Mouse (Mus musculus) cerebellum, adult 9-11 months (tissue): ENCODE data around the gene Ptger3.

Experiments used
- DNase-seq: peaks from one replicate; pipeline ENCODE4 v3.0.0; 2022

The Ptger3 gene

GRCm38 (mm10) chr3:157582626-157583405 is 16.1 kb downstream of the Ptger3 start:
- DNase-seq = no peak

DNA sequence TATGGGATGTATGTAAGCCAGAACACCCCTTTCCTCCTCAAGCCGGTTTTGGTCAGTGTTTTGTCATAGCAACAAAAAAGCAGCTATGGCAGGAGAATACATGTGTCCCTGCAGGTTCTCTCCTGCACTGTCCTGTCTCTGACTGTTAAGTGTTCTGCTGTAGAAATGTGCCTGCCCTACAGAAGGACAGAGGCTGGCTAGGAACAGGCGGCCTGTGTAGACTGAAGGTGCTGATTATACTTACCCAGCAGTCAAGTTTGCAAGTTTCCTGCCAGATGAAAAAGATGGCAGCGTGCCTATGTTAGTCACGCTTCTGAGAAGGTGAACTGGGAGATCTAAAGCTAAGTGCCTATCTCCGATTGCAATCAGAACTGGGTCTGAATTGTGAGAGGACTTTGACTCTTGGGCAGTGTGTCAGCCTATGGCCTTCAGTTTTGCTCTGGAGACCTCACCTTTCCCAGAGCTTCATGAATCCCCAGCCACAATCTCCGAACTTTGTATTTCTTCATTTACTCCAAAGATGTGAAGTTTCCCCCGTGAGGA is 31.2 kb downstream of the Ptger3 start:
- no peak for DNase-seq

DNA sequence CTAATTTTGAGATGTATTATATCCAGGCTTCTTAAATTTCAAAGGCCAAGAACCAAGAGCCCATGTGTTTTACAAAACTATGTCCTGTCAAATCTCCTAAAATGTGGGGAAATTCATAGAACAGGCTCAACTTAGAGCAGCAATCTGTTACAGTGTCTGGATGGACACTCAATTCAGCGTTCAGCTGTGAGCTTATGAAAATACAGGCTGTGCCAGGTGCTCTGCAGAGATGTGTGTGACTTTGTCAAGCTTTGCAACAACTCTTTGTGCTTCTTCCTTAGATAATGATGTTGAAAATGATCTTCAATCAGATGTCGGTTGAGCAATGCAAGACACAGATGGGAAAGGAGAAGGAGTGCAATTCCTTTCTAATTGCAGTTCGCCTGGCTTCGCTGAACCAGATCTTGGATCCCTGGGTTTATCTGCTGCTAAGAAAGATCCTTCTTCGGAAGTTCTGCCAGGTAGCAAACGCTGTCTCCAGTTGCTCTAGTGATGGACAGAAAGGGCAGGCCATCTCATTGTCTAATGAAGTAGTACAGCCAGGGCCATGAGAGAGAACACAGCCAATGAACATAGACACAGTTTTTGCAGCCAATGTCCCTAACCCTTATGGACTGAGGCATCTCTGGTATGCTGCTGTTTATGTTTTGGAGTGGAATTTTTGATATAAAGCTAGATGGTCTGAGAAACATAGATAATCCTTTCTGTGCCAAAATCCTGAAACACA is 38.2 kb downstream of the Ptger3 start:
- DNase-seq = no peak

DNA sequence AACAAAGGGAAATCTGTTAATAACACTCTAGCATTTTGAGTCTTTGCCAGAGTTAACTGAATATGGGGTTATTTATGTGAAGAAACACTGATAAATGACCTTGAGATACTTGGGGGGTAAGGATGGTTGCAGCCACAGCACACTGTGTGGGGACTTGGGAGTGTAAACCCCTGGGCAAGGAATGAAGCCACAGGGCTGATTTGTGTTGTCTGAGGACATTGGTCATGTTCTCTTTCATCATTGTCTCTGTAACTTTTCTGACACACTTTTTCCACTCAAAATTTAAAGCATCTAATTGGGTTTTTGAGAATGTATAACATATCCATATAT is 38.7 kb downstream of the Ptger3 start:
- DNase-seq = no peak

DNA sequence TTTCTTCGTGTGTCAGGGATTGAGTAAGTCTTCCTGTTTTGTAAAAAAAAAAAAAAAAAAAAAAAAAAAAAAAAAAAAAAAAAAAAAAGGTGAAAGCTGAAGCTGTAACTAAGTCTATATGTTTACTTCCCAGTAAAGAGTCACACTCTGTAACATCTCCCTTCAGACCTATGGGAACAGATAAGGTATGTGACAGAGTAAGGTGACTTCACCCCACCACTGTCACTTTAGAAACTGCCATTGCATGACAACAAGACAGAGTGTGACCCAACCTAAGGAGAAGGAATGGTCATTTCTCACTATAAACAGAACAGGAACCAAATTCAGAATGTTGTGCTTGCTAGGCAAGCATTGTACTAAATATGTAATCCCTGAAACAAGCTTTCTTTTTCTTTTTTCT is 46.9 kb downstream of the Ptger3 start:
- no peak for DNase-seq

DNA sequence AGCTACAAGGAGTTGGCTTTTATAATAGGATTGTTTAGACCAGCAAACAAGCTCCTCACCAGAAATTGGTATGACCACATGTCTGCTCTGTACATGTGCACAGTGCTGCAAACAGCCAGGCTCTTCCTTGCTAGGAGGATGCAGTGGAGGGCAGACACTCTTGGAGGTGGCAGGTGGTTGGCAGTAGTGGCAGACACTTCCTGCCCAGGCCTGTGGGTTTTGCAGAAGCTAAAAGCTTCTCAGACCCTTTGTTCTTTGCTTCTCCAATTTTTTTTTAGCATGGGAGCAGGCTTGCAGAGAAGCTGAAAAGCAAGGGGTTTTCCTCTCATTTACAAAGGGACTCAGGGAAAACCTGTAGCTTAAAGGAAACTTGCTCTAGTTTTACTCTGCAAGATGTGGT is 50.3 kb downstream of the Ptger3 start:
- DNase-seq = no peak

- DNase-seq = no peak
These were observed 60.7 kb downstream of the Ptger3 start for GRCm38 (mm10) chr3:157627407-157627806.

- no peak for DNase-seq
These were observed 64.0 kb downstream of the Ptger3 start for GRCm38 (mm10) chr3:157630671-157631070.

- no peak for DNase-seq
These were observed 64.7 kb downstream of the Ptger3 start for GRCm38 (mm10) chr3:157631383-157631782.

DNA sequence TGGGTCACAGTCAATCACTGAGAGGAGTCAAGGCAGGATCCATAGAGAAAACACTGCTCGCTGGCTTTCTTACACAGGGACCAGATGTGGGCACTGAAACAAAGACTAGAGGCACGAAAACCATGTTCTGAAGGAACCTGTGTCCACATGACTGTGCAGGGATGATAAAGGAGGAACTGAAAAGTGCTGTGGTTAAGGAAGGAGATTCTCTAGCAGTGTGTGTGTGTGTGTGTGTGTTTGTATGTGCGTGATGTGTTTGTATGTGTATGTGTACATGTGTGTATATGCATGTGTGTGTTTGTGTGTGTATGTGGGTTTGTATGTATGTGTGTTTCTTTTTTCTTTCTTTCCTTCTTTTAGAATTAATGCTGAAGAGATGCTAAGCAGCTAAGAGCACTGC is 67.7 kb downstream of the Ptger3 start:
- DNase-seq = no peak

DNA sequence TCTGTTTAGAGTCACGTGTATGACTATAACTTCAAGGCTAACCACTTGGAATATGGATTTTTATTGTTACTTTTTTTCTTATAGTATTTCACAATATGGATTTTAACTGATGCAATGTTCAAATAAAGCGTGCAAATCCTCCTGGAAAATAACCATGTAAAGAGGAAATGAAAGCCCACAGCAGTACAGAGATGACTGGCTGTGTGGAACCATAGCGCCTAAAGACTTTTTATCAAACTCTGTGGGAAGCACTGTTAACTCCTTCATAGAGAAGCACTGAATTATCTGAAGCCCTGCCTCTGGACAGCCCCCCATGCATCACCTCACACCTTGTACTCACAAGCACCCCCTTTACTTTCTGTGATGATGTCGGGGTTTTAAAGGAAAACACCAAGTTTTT is 69.0 kb downstream of the Ptger3 start:
- no peak for DNase-seq

- DNase-seq = no peak
These were observed 70.2 kb downstream of the Ptger3 start for GRCm38 (mm10) chr3:157636887-157637286.

DNA sequence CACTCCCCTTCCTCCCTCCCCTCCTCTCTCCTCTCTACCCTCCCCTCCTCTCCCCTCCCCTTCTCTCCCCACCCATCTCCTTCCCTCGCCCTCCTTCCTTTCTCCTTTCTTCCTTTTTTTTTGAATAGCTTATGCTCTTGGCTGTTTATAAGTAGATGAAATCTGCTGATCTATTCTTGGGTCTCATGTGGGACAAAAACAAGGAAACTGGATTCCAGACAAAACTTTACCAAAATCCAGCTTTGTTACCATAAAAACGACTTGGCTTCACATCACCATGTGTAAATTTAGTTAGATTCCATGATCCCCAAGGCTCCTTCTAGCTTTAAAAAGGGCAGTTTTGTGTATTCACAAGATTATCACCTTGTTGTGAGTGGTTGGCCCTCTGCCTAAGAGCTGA is 70.6 kb downstream of the Ptger3 start:
- no peak for DNase-seq

DNA sequence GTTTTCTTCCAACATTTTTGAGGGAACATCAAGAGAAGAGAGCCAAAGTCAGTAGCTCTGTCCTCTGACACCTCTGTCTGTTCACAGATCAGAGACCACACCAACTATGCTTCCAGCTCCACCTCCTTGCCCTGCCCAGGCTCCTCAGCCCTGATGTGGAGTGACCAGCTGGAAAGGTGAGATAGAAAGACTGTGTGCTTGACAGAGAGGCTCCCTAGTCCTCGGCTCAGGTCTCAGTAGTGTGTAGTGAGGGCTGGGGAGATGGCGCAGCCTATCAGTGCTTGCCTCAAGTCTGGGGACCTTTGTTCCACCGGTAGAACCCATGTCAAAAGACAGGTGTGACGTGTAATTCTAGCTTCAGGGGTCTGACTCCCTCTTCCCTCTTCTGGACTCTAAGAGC is 74.9 kb downstream of the Ptger3 start:
- DNase-seq = no peak

- no peak for DNase-seq
These were observed 94.9 kb downstream of the Ptger3 start for GRCm38 (mm10) chr3:157661622-157662021.

DNA sequence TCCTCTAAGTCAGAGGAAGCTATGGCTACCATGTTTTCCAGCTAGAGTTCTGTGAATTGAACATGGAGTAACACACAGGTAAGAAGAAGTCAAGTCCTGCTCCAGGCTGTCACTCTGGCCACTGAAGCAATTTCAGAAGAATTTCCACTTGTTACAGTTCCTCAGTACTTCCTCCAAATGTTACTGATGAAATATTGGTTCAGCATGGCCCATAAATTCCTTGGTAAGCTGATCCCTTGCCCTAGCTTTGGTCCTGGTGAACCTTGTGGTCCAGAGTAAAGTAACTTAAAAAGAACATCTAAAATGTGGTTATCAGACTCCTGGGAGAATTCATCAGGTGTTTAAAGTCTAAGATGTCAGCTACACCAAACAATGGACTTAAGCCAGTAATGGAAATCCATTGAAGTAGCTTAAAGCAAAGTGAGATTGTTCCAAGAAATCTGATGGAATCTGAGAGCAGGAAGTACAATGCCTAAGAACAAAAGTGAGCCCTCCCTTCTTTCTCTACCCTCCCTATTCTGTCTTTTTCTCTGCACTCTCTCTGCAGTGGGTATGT is 97.9 kb downstream of the Ptger3 start:
- no peak for DNase-seq

GRCm38 (mm10) chr3:157665471-157665870 is 98.8 kb downstream of the Ptger3 start:
- DNase-seq = no peak

DNA sequence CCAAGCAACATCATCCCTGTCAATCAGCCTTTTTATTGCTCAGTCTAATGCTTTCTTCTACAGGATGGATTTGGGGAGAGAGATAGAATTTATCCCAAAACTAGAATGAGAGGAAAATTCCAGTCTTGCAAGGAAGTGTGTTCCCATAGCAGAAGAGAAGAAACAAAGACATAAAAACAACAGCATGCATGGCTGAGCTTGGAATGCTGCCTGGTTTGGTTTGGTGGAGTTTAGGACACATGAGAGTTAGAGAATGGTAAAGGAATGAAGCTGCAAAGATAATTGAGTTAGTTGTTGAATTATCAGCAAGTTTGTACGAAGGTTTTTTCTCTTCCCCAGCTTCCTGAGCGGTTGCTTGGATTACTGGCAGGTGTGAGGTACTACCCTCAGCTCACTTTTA is 99.5 kb downstream of the Ptger3 start:
- DNase-seq = no peak

DNA sequence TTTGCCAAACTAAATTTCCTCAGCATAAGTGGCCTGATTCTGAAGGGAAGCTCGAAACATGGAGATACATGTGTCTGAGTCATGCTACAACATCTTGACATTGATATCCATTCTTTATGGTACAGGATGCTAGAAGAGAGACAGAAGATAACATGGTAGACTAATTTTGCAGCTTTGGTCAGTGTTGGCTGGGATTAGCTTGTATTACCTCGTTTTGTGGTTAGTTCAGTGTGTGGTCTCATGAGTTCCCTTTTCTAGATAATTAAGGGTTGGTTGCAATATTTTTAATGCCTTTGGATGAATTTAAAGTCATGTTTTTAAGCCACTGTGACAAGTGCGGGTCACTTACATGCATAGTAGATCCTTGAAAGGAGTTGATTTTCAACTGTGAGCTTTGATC is 119.4 kb downstream of the Ptger3 start:
- DNase-seq = no peak

GRCm38 (mm10) chr3:157688419-157689162 is 121.9 kb downstream of the Ptger3 start:
- no peak for DNase-seq
